Mouse (Mus musculus): ENCODE data around the gene Fscn2. TPM values are rescaled to one million over a fixed set of nuclear protein-coding genes. Genes with fewer than 3 reads are reported as not detected.
"Not testable (repeated sequence)": the region's sequence is repeated elsewhere in the genome, so short reads cannot be mapped to it uniquely, and the experiment has no call there.

Fscn2 gene
- total RNA-seq, 1 experiment from 2014 or later = 0.47 TPM

DNA sequence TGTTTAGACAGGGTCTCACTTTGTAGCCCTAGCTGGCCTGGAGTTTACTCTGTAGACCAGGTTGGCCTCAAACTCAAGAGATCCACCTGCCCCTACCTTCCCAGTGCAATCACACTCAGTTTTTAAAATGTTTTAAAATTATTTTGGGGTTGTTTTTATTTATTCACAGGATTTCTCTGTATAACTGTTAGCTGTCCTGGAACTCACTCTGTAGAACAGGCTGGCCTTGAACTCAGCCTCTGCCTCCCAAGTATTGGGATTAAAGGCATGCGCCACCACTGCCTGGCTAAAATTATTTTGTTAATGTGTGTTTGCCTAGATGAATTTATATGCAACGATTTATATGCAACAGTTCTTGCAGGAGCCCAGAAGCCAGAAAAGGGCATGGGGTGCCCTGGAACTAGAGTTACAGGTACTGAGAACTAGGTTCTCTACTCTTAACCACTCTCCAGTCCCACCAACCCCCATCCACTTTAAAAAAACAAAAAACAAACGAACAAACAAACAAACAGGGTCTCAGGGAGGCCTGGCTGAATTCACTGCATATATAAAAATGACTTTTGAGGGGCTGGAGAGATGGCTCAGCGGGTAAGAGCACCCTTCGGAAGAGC lies 16.9 kb upstream of the Fscn2 start:
- ATAC-seq (ENCODE audit: extremely low read depth, insufficient number of reproducible peaks, low FRiP score, poor library complexity, severe bottlenecking) = no peak

DNA sequence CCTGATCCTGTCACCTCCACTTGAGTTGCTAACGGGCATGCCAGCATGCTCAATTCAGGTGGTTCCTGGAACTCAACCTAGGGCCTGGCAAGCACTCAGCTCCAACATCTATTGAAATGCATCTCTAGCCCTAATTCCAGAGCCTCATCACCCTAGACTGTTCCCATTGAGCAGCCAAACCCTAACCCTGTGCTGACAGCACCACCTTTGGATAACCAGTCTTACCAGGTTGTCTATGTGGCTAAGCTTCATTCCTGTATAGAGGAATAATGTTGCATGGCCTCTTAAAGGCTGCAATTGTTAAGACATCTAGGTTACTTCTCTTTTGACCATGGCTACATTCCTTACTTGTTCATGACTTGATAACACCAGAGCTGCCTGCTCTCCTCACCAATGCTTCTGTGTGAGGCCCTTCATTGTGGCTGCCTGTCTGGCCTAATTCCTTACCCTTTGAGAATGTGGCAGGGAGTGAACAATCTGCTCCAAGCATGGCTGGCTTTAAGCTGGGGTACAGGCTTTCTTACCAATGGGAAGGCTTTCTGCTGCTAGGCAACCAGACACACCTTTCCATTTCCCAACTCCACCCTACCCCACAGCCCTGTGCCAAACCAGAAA lies 16.2 kb upstream of the Fscn2 start:
- no peak for ATAC-seq (ENCODE audit: extremely low read depth, insufficient number of reproducible peaks, low FRiP score, poor library complexity, severe bottlenecking)

DNA sequence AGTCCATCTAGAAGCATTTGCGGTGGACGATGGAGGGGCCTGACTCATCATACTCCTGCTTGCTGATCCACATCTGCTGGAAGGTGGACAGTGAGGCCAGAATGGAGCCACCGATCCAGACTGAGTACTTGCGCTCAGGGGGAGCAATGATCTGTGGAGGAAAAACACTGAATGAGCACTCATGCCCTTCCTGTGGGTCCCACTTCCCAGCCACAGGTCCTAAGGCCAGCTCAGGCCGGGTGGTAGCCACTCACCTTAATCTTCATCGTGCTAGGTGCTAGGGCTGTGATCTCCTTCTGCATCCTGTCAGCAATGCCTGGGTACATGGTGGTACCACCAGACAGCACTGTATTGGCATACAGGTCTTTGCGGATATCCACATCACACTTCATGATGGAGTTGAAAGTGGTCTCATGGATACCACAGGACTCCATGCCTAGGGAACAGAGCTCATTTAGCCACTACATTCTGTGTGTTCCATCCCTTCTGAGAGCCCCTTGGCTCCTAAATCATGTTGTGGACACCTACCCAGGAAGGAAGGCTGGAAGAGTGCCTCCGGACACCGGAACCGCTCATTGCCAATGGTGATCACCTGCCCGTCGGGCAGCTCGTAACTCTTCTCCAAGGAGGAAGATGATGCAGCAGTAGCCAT lies 14.8 kb upstream of the Fscn2 start:
- not testable (repeated sequence) for ATAC-seq (ENCODE audit: extremely low read depth, insufficient number of reproducible peaks, low FRiP score, poor library complexity, severe bottlenecking)

DNA sequence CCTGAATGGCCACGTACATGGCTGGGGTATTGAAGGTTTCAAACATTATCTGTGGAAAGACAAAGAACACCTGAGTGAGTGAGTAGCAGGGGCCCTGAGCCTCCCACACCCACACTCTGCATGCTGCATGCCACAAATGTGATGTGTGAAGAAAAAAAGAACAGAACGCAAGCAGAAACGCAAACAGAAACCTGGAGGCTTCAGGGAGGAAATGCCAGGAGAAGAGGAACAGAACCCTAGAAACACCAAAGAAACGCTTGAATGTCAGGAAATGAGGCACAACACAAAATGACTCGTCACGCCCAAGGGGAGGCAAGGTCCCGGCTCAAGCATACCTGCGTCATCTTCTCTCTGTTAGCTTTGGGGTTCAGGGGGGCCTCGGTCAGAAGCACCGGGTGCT lies 14.0 kb upstream of the Fscn2 start:
- no peak for ATAC-seq (ENCODE audit: extremely low read depth, insufficient number of reproducible peaks, low FRiP score, poor library complexity, severe bottlenecking)

DNA sequence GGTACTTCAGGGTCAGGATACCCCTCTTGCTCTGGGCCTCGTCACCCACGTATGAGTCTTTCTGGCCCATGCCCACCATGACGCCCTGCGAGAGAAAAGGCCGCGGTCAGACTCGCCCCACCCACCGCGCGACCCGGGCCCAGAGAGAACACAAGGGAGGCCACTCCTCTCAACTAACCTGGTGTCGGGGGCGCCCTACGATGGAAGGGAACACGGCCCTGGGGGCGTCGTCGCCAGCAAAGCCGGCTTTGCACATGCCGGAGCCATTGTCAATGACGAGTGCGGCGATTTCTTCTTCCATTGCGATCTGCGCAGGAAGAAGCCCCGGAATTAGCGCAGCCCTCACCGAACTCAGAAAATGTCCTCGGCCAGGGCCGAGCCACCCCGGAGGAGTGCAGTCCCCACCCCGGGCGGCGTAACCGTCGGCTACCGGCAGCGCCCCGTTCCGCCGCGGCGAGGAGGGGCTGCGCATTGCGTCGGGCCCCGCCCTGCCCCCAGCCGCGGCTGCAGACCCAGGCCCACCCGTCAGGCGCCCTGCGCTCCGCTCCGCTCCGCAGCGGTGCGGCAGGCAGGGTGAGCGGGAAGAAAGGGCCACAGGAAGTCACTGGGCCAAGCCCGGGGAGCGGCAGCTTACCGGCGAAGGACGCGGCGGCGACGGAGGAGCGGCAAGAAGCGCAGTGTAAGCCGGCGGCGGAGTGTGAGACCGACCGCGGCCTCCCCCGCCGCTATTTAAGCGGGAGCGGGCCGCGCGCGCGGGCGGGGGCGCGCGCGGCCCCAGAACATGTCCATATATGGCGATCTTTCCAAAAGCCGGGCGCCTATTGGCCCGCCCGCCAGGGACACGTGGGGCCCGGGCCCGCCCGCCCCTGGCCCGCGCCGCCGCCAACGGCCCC lies 13.3 kb upstream of the Fscn2 start, which contains the start of gene Actg1:
Actg1 (minus strand) TSS at position 752 of the 893 bp plus-strand sequence.
- ATAC-seq (ENCODE audit: extremely low read depth, insufficient number of reproducible peaks, low FRiP score, poor library complexity, severe bottlenecking) = peak; percentile 46

DNA sequence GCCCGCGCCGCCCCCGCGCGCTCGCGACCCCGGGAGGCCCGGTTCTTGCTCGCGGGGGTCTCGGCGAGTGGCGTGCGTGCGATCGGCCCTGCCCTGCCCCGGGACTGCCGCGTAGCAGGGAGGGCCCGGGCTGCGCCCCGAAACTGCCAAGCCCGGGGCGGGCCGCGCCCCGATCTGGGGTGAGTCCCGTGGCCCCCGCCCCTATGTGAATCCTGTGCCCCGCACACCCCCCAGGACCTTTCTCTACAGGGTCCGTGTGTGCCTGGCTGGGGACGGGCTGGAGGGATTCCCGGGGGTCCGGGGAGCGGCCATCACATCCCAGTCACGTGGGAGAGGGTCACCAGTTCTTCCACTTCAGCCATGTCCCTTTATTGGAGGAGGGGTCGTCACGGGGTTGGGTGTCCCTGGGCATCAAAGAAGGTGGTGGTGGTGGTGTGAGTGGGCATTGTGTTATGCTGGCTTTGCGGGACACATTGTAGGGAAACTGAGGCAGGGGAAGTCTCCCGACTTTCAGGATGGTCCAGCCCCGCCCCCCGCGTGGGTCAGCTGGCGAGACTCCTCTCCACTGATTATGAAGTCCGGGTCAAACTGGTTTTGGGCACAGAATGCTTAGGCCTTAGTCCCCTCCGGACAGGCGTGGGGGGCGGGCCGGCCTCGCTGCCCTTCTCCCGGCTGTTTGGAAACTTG lies 12.5 kb upstream of the Fscn2 start:
- ATAC-seq (ENCODE audit: extremely low read depth, insufficient number of reproducible peaks, low FRiP score, poor library complexity, severe bottlenecking) = no peak

DNA sequence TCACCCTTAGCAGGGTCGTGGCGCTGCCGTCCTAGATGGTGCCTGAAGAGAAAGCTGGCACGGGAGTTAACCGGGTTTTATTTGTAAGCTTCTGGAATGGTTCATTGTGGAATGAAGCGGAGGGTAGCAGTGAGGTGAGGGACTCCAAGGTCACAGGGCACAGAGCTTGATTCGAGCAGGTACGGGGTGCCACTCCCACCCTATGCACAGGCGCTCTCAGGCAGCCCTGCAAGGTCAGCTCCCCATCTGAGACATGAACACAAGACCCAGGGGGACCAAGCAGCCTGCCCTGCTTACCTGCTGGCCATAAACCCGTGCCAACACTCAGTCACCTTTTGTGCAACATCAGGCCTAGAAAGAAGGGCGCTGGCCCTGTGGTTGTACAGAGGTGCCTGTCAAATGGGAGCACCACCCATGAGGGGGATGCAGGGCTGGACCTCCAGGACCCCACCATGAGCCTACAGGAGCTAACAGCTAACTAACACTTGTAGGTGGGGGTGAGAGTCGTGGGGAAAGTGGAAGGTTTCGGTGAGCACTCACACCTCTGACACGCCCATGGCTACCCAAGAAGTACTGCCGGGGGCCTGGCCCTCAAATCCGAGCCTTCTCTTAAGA lies 11.9 kb upstream of the Fscn2 start:
- ATAC-seq (ENCODE audit: extremely low read depth, insufficient number of reproducible peaks, low FRiP score, poor library complexity, severe bottlenecking) = no peak

DNA sequence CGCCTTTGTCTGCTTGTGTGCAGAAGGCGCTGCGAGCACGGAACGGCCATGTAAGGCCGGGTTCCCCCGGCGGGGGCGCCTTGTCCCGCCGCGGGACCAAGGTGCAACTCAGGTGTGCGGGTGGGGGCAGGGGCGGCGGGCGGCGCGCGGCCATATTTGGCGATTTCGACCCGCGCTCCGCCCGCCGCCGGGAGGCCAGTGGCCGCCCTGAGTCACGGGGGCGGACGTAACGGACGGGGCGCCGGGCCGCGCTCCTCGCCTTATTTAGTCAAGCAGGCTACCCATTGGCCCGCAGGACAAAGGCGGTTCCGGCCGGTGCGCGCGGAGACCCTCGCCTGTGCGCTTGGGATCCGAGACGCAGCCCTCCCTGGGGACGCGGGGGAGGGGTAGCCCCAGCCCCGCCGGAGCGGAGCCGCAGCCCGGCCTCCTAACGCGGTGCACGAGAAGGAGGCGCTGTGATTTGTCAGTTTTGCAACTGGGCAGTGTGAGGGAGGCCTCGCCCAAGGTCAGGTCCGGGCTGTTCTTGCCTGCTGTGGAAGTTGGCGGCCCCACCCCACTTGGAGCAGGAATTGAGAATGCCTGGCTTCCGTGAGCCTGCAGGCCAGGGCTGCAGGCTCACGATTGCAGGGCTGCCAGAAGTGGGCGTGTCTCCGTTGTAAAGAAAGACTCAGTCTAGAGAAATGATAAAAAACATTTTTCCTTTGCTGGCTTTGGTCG lies 11.2 kb upstream of the Fscn2 start:
- peak; percentile 10 for ATAC-seq (ENCODE audit: extremely low read depth, insufficient number of reproducible peaks, low FRiP score, poor library complexity, severe bottlenecking)

DNA sequence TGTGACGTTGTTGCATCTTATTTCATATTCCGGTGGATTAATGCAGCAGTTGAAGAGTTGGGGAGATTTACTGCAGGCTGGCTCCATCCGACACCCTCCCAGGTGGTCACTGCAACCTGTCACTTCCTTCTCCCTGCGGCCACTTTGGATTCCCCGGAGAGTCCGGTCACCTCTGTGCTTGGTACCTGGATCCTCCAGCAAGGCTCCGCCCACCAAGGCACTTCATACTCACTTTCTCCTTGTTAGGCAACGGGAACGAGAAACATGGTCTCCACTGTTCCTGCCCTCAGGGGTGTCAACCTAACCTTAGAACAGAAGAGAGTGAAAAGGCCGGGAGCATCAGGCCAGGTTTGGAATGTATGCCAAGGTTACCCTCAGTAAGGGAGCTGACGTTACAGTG lies 10.6 kb upstream of the Fscn2 start:
- no peak for ATAC-seq (ENCODE audit: extremely low read depth, insufficient number of reproducible peaks, low FRiP score, poor library complexity, severe bottlenecking)

DNA sequence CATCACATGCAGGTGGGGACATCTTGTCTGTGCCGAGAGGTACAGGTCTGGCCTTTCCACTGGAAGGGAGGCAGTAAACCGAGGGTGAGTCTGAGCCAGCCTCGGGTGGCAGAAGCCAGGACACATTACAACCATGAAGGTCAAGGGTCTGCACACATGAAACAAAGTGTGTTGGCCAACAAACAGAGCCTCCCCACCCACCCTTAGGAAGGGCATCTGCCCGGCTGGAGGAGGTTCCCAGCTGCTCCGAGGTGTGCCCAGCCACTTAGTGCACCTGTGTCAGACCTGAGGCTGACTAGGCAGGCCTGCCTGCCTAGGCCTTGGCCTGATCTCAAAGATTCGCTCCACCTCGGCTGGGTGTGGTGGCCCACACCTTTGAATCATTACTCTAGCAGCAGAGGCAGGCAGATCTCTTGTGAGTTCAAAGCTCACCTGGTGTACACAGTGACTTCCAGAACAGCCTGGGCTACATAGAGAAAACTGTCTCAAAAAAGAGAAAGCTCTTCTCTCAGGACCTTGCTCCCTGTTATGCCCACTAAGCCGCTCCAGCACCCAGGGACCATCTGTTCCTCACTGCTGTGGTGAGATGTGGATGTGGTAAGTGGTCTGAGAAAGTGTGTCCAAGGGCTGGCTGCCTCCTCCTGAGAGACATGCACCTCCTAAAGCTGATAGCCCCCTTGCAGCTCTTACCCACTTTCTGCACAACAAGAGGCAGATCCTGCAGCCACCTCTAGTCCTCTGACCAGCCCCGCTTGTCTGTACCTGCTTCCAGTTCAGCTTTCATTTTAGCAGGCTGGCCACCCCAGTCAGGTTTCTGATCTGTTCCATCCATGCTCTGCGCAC lies 9.9 kb upstream of the Fscn2 start:
- no peak for ATAC-seq (ENCODE audit: extremely low read depth, insufficient number of reproducible peaks, low FRiP score, poor library complexity, severe bottlenecking)

DNA sequence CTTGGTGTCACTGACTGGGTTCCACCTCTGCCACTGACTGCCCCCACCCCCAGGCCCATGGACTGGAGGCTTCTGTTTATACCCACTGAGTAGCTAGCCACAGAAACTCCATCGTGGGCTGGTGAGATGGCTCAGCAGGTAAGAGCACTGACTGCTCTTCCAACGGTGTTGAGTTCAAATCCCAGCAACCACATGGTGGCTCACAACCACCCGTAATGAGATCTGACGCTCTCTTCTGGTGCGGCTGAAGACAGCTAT lies 9.3 kb upstream of the Fscn2 start:
- ATAC-seq (ENCODE audit: extremely low read depth, insufficient number of reproducible peaks, low FRiP score, poor library complexity, severe bottlenecking) = not testable (repeated sequence)

DNA sequence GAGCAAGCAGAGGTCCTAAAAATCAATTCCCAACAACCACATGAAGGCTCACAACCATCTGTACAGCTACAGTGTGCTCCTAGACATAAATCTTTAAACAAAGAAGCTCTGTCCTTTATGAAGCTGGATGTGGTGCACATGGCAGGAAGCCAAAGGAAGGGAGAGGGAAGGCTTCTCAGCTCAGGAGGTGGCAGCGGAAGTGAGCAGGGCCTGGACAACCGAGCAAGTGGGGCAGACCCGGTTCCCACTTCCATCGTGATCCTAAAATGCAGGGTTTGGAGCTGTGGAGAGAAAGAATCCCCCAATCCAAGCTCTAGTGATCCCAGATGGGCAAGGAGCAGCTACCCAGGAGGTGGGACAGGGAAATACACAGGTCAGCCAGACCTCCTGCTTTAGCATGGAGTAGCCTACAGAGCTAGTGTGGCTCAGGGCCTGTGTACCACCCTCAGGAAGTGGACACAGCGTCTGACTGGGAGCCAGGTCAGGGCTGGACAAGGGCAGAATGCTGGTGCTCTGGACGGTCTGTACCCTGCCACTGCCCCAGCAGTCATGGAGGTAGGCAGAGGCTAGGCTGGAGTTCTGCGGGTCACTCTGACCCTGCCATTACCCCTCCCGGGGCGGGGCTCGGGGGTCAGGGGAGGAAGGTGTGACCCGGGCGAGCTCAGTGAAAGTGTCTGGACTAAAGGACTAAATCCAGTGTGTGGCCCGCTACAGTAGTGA lies 8.6 kb upstream of the Fscn2 start:
- no peak for ATAC-seq (ENCODE audit: extremely low read depth, insufficient number of reproducible peaks, low FRiP score, poor library complexity, severe bottlenecking)

DNA sequence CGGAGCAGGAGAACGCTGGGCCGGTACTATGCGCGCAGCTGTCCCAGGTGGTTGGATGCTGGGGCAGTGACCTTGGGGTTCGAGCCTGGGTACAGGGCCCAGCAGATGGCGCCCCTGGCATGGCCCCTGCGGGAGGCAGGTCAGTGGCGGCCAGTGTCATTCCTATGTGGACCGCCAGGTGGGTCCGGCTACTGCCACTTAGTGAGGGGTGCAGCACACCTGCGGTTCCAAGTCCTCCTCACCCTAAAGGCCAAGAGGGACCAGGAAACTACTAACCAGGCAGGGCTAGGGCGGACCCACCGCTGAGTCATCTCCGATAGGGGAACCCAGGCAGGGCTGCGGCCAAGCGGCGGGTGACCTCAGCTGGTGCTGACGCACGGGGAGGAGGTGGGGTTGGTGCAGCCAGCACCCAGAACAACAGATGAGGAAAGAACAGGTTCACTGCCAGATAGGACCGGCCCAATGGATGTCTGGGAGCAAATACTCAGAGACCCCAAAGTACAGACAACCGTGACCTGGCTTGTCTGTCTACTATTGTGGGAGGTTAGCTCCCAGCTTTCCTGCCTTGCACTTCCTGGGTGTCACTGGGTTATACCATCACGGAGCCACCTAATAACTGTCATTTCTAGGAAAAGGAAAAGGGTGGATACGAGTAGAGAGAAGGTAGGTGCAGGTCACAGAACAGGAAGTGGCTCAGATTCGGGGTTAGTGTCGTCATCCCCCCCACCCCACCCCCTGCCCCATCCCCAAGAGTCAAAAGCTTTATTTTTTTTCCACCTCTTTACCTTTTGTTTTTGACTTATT lies 7.6 kb upstream of the Fscn2 start:
- peak; percentile 79 for ATAC-seq (ENCODE audit: extremely low read depth, insufficient number of reproducible peaks, low FRiP score, poor library complexity, severe bottlenecking)

DNA sequence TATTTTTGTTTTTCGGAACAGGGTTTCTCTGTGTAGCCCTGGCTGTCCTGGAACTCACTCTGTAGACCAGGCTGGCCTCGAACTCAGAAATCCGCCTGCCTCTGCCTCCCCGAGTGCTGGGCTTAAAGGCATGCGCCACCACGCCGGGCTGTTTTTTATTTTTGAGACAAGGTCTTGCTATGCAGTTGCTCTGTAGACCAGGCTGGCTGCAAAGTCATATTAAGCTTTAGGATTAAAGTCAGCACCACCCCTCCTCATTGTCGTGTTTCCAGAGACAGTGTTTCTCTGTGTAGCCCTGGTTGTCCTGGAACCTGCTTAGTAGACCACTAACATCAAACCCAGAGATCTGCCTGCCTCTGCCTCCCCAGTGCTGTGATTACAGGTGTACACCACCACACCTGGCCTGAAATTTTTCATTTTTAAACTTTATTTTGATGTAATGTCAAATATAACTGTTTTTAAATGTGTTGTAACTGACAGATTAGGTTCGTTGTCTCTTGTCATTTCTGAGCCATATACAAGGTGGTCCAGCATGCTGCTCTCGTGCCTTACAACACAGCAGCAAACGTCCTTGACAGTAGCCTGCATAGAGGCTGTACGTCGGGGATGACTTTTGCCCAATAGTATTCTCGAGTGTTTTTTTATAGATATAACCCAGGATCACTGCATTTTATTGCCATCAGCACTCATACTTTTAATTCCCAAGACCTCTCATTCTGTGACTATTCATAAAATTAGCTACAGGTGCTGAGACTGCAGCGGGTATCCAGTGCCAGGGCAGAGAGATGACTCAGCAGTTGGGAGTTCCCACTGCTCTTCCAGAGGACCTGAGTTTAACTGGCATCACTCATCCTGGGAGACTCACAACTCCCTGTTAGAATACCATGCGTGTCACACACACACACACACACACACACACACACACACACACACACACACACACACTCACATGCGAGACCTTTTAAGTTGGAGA lies 6.7 kb upstream of the Fscn2 start:
- ATAC-seq (ENCODE audit: extremely low read depth, insufficient number of reproducible peaks, low FRiP score, poor library complexity, severe bottlenecking) = no peak

Data from neutrophil, adult 5-6 weeks (primary cell).